Mouse (Mus musculus) layer of hippocampus, adult 8-10 months (tissue): ENCODE measurements around the gene Pak1. TPM values are rescaled to one million over a fixed set of nuclear protein-coding genes. Genes with fewer than 3 reads are reported as not detected.
"Not testable (repeated sequence)": the region's sequence is repeated elsewhere in the genome, so short reads cannot be mapped to it uniquely, and the experiment has no call there.

Experiments
- DNase-seq, 2 experiments: peaks; one replicate each; pipeline ENCODE4 v3.0.0; 2022; ENCODE audit warnings: low spot score in 2 of 2
- total RNA-seq, 4 experiments: library from RNA; stranded (reverse); gene quantifications; 2 replicates each; pipeline ENCODE4 v1.2.4; 2022

Gene Pak1
- total RNA-seq, 4 experiments from 2014 or later = 216 to 243 (median 233) TPM

DNA sequence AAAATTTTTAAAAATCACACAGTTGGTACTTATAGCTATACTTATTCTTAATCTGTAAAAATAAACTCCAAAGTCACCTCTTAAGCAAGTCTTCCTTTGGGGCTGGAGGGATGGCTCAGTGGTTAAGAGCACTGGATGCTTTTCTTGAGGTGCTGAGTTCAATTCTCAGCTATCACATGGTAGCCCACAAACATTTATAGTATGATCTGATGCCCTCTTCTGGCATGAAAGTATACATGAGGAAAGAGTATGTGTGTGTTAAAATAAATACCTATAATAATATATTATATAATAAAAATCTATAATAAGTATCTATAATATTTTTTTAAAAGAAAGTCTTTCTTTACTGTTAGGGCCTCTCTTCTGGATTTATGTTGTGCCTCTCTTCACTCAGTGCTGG, 58.2 kb downstream of the Pak1 start:
- no peak for DNase-seq

DNA sequence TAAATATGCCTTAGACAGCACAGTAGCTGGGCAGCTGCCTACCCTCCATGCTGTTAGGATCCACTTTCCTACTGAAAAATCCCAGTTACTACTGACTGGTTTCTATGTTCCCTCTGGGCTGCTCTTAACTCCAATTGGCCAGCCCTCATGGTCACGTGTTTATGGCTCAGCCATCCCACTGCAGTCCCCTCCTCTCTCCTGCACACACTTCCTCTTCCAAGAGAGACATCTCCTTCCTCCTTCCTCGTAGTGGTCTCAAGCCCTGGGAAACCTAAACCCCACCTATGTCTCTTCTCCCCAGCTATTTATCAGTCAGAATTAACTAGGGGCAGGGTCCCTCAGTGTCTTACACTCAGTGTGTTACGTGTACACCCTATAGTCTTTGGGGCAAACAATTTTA, 61.2 kb downstream of the Pak1 start:
- not testable (repeated sequence) for DNase-seq

DNA sequence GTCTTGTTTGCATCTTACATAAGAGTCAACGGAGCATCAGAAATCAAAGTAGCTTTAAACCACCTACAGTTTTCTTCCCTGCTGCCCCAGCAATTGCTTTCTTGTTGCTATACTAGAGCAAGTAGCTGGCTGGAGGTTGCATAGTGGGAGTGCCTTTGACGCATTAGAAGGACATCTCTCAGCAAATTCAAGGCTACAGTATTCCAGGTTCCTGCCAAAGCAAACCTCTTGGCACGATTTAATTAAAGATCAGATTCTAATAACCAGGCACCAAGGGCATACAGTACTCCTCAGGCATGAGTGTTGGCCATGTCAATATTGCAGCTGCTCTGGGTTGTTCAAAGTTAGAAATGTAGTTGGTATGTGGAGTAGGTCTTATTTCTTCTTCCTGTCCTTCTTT, 62.0 kb downstream of the Pak1 start:
- DNase-seq = no peak

DNA sequence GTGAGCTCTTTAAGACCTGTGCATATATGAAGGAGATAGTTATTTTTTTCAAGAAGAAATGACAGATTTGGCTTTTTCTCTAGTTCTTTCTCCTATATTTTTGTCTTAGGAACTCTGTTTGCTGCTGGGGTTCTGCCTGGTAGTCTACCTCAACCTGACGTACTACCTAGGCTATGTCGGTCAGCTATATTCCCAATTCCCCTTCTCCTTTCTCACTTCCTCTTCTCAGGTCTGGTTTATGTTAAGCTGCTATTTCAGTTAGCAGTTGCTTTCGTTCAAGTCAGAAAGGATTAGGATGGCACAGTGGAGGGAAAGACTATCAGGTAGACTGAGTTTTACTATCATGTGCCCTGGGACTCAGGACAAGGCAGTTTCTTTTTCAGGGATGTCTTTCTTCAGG, 75.2 kb downstream of the Pak1 start:
- no peak for DNase-seq

DNA sequence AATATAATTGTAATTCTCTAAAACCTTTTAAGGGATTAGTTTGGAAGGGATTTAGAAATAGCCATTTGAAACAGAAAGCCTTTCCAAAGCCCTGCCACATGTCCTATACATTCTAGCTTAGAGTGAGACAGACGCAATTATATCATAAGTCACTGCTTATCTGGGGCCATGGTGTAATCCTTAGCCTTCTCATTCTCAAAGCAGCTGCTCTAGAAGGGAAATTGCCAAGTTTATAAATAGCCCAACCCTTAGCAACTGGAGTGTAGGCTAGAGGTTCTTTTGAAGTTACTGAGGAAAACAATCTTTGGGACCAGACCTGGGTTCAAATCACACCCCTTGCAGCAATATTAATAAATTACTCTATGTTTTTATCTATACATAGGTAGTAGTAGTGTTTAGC, 76.2 kb downstream of the Pak1 start:
- DNase-seq = no peak

DNA sequence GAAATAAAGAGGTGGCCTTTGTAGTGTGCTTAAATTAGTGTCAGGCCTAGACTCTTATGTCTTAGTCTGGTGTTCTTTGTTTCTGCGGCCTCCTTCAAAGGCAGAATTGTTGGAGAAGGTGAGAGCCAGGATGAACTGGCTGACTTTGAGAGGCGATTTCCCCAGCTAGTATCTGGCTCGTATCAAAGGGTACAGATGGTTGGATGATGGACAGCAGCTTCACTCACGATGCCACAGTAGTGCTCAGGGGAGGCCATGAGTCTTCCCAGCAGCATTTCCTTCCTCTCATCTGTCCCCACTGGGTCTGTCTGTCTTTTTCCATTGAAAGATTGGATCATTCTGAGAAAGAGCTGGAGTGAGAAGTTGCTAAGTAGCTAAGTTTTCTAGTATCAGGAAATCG, 79.5 kb downstream of the Pak1 start:
- DNase-seq = no peak

DNA sequence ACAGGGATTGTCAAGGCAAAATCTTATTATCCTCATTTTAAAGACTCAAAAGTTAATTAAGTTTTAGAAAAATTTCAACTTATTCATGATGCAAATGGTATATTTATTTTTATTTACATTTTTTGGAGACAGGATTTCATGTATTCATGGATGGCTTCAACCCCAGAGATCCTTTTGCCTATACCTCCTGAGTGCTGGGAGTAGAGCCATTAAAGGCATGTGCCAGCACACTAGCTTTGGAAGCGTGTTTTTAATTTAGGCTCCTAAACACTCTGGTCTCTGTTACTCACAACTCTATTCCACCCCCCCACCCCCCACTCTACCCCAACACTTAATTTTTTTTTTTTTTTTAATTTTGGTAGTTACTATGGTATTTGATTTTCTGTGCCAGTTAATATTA, 80.4 kb downstream of the Pak1 start:
- DNase-seq = no peak

DNA sequence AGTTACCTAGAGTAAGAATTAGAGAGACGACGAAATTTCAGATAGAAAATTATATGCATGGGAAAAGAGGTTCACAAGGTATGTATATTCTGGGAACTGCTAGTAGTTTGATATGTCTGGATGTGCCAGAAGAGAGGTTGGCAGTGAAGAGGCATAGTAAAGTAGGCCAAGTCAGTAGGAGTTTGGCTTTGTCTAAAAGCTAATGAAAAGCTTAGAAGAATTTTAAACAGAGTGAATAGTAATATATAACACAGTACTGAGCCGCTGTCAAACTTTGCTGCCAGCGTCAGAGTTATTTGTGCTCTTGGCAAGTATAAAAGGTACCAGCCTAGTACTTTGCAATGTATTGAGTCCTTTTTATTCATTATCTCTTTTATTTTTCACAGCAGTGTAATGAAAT, 84.1 kb downstream of the Pak1 start:
- DNase-seq = peak in 1 of 2 experiments; percentile 26

DNA sequence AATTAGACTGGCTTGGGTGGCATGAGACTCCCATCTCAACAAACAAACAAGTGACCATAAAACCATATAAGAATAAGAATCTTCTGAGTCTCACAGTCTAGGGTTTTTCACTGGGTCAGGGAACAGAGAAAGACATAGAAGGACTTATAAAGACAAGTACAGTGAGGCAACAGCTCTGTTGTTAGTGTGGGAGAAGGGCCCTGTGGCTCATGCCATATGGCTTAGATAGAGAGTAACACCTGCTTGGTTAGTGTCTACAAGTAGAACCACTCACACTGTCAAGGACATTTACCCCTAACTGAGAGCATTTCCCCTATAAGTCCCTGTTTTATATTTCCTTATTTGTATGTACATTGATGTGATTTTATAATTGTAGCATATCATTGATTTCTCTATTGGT, 85.0 kb downstream of the Pak1 start:
- DNase-seq = no peak

DNA sequence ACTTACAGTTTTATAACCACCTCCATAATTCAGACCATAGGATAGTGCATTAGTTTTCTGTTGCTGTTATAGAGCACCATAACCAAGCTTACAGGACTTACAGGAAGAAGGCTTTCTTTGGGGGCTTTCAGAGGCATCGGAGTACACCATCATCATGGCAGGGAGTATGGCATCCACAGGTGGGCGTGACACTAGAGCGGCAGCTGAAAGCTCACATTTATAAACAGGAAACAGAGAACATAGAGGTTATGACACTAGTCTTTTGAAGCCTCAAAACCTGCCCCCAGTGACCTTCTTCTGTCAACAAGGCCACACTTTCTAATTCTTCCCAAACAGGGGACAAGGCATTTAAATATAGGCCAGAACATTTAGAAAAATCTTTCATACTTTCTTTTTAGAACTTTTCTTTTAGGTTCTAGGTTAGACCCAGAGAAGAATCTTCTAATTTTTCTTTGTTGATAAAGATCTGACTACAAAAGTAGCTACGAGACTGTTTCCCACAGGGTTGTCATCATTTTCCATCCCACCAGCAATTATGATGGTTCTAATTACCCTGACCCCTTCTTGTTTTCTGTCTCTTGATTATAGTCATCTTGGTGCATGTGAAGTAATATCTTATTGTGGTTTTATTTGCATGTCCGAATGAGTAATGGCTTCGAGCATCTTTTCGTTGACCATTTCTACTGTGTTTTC, 89.7 kb downstream of the Pak1 start:
- no peak for DNase-seq

DNA sequence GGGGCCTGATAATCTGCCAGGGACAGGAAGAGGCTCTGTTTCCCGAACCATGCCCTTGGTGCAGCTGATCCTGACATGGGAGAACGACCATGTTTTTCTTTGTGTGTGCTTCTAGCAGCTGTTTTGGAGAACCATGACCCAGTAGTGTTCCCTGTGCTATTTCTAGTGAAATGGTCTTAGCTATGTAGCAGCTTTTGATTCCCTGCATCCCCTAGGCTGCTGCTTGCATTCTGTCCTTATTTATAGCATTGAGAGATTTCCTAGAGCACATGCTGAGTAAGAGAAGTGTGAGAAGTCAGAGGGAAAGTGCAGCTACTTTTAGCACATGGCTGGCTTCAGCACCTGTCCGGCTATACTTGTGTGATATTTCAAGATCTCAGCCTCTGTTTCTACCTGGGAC, 123.3 kb downstream of the Pak1 start:
- DNase-seq = no peak

DNA sequence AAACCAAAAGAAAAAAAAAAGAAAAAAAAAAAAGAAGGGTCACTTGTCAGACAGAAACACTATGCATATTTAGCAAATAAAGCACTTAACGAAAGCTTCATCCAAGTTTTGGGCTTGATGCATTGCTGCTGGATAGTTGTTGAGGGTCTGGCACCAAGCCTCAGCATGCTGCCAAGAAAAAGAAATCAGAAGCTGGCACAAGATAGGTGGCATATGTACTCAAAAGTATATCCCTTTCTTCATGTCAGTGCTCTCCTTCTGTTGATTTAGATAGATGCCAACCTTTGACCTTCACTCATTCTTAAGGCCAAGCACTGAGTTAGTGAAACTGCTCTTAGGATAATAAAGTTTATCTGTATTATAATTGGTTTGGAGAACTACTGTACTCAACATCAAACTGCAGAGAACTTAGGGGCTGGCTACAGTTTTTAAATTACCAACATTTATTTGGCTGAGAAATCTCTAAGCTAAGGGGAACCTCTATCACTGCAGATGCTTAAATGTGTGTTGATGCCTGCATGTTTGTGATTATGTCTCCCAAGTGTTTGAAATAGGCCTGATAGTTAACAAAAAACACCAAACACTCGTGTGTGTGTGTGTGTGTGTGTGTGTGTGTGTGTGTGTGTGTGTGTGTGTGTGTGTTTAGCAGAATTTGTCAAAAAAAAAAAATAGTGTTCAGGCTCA, 126.6 kb downstream of the Pak1 start:
- DNase-seq = no peak

DNA sequence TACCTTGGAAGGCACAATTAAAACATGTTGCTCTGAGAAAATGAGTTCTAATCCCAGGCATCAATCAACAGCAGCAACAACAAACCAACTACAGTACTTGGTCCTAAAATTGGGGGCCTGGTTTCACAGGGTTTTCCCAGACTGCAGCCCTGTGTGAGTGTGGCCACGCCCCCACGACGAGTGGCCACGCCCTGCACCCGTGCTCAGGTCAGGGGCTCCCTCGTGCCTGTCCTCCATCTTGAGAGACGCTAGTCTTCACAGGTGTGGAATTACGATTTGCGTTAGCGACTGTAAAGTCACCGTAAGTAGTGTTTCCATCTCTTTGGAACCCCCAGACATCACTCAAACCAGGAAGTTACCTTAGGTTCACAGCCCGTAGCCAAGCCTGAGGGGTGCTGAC, 131.4 kb downstream of the Pak1 start, which contains the start of gene Gdpd4:
Gene Gdpd4 (plus strand): TSS at position 214 of the 400 bp plus-strand sequence.
- DNase-seq = no peak

DNA sequence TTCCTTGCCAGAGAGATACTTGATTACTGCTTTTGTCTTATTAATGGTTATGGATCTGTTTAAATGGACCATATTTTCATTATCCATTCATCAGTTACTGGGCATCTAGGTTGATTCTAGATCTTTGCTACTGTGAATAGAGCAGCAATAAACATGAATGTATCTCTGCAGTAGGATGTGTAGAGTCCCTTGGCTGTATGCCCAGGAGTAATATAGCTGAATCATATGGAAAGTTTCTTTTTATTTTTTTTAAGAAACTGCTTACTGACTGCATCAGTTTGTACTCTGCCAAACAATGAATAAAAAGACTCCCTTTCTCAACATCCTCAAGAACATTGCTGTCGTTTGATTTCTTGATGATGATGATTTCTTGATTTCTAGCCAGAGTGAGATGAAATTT, 137.5 kb downstream of the Pak1 start:
- no peak for DNase-seq

DNA sequence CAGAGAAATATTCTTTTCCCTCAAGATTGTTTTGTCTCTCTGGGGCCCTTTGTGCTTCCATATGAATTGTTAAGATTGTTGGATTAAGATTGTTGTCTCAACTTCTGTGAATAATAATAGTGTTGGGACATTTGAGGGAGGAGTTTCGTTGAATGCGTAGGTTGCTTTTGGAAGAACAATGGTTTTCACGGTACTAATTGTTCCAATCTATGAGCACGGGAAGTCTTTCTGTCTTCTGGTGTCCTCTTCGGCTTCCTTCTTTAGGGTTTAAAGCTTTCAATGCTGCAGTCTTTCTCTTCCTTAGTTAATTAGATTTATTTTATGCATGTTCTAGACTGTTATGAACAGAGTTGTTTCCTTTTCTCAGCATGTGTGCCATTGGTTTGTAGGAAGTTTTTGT, 138.6 kb downstream of the Pak1 start:
- no peak for DNase-seq

DNA sequence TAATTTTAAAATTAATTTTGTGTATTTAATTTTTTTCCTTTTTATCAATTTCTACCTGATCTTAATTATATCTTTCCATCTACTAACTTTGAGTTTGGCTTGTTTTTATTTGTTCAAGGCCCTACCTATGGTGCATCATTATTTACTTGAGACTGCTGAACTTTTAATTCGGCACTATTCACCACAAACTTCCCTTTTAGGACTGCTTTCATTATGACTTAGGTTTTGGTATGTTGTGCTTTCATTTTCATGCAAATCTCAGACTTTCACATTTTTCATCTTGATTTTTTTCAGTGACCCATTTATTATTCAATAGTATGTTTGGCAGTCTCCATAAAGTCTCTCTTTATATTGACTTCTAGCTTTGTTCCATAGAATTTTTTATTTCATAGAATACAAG, 156.1 kb downstream of the Pak1 start:
- no peak for DNase-seq

Other genes with a start within 250 kb of the Pak1 start
- gene Aamdc, start 209.0 kb upstream of the Pak1 start, total RNA-seq = 10 to 100 TPM; 35.3 to 47.9 (median 44.9) TPM
- 10 to 100 TPM; 43.2 to 49.0 (median 45.6) TPM for gene Rsf1, start 208.7 kb upstream of the Pak1 start, total RNA-seq
- gene Clns1a, start 91.9 kb upstream of the Pak1 start, total RNA-seq = 10 to 100 TPM; 80.7 to 94.0 (median 88.3) TPM
- gene Aqp11, start 50.3 kb upstream of the Pak1 start, total RNA-seq = 10 to 100 TPM; 31.3 to 38.5 (median 34.4) TPM
- not detected for gene Gdpd4, start 131.4 kb downstream of the Pak1 start, total RNA-seq